Mouse (Mus musculus): ENCODE results near the gene Prr19.
A peak's percentile ranks its signal among the peaks of the same experiment; 100 is the strongest.

Gene Prr19

DNA sequence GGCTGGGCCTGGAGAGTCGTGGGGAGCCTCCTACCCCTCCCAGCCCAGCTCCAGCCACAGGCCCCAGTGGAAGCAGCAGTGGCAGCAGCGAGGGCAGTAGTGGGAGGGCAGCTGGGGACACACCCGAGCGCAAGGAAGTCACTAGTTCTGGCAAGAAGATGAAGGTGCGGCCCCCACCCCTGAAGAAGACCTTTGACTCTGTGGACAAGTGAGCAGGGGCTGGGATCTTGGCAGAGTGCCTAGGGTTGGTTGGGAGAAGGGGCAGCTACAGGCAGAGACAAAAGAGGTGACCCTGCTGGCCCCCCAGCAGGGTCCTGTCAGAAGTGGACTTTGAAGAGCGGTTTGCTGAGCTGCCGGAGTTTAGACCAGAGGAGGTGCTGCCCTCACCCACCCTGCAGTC, 9.1 kb upstream of the Prr19 start:
- no peak for DNase-seq (ENCODE audit: low spot score)

DNA sequence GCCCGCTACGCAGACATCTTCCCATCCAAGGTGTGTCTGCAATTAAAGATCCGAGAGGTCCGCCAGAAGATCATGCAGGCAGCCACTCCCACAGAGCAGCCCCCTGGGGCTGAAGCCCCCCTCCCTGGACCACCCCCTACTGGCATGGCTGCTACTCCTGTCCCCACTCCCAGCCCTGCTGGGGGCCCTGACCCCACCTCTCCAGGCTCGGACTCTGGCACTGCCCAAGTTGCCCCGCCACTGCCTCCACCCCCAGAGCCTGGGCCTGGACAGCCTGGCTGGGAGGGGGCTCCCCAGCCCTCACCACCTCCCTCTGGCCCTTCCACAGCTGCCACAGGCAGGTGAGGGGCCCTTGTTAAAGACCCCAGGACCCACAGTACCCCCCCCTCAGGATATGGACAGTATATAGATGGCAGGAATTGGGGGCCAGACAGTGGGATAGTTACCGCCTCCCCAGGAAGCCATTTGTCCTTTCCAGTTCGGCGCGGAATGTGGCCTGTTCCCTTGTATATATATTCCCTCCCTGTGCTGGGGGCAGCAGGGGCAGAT, 7.9 kb upstream of the Prr19 start:
- no peak for DNase-seq (ENCODE audit: low spot score)

GRCm38 (mm10) chr7:25294495-25294894, 6.7 kb upstream of the Prr19 start:
- no peak for DNase-seq (ENCODE audit: low spot score)

DNA sequence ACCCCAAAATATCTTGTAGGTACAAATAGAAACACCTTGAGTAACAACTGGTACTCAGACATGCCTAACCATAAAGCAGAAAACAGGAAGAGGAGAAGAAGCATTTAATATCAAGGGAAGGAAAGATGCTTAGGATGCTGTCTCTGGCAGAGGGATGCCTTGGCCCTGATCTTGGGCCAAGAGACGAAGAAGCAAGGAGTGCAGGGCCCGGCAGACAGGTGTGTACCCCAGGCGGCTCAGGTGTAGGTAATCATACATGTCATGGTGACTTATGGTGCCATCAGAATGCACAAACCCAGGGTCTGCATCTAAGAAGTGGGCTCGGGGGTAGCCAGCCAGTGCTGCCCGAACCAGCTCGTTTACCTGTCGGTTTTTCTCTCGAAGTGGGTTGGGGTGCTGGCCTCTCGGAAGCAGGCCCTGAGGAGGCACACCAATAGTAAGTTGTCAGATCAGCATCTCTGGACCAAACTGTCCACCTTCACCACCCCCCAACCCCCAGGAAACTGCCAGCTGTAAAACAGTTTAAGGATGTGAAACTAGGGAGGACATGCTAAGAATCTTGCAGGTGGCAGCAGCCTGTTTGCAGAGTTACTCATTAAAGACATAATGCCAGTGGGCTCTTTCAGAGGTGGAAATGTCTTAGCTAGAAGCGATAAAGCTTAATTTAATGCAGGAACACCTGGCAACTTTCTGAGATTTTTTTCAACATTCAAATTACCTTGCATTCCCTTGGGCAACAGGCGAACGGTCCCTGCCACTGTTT, 6.1 kb upstream of the Prr19 start:
- no peak for DNase-seq (ENCODE audit: low spot score)

- DNase-seq (ENCODE audit: low spot score), result peak; percentile 66
Measured at GRCm38 (mm10) chr7:25296945-25297453, 4.2 kb upstream of the Prr19 start.

DNA sequence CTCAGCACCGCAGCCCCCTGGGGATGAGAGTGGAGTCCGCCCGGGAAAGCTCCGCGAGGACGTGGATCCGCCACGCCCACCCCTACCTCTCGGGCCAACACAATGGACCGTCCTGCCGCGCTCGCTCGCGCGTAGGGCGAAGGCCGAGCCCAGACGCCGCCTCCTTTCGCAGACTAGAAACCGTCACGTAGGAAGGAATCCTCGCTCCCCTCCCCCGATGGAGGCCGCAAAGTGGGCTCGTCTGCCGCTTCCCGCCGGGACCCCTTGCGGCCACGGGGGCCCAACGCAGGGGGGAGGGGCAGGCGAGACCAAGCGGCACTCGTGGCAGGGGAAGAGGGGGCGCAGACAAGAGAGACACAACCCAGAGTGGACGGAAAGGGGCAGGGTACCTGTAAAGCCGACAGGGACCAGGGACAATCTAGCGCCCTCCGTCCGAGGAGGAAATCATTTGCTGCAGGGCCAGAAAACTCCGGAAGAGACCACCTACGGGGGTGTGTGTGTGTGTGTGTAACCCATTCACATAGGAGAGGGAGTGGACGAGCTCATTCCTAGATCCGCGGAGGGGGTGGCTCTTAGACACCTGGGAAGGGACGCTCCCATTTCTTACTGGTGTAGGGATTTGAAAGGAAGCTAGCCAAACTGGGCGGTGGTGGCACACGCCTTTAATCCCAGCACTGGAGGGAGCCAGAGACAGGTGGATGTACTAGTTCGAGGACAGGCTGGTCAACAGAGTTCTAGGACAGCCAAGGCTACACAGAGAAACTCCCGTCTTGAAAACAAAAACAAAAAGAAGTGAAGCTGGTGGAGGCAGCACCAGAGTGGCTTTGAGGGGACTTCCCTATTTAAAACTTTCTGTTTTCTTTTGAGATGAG, 3.5 kb upstream of the Prr19 start, which contains the start of gene Pafah1b3:
Gene Pafah1b3, minus strand, starts transcription at position 533 of the 872 bp plus-strand sequence.
- DNase-seq (ENCODE audit: low spot score), result peak; percentile 90

DNA sequence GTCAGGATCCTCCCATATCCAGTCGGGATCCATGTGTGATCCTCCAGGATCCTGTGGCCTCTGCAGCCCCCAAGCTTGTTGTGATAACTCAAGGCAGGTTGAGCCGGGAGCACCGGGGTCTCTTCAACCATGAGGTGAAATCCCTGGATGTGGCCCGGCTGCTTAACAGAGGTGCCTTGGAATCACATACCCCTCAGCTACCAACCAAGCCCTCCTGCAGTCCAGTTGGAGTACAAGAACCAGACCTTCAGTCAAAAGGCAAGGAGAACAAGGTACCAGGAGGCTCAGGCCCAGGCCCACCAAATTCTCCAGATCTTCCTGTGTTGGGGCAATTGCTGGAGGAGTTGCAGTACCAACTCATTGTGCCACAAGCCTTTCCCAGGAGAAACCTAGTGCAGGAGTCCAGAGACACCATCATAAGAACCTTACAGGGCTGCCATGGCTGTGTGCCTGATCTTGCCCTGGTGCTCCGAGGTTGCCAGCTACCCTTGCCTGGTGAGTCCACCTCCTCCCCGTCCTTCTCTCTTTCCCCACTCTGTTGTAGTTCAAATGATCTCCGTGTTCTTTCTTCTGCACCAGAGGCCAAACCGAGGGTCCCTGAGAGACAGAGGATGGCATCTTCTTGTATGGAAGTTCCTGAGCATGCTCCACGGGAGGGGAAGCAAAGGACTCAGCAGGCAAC, 1.9 kb downstream of the Prr19 start:
- DNase-seq (ENCODE audit: low spot score), result no peak

- no peak for DNase-seq (ENCODE audit: low spot score)
Measured at GRCm38 (mm10) chr7:25303685-25304006, 2.4 kb downstream of the Prr19 start.

- DNase-seq (ENCODE audit: low spot score), result no peak
Measured at GRCm38 (mm10) chr7:25305481-25305880, 4.3 kb downstream of the Prr19 start.

DNA sequence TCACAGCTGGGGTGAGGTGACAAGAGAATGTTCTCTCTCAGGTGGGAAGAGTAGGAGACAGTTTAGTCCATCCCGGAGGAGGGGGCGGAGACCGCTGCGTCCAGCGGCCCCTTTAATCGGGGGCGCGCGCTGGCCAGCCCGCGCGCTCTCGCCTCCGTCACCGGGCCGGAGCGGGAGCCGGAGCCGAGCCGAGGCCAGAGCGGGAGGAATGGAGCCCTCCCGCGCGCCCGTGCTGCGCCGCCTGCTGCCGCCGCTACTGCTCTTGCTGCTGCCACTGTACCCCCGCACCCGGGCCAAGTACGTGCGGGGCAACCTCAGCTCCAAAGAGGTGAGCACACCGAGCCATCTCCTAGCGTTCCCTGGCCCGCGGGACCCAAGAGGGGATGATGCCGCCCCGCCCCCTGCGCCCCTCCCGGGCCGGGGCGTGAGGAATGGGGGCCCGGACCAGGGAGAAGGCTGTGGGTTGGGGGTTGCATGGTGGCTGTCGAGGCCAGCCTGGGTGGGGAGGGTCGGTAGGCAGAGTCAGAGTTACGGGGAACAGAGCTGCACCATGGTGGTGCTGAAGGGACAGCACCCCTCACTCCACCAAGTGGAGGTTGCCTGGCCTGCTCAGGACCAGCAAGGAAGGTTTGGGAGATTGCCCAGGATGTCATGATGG, 4.9 kb downstream of the Prr19 start, which contains the start of gene Tmem145:
Gene Tmem145, plus strand, starts transcription at position 151 of the 658 bp plus-strand sequence.
- DNase-seq (ENCODE audit: low spot score), result no peak

DNA sequence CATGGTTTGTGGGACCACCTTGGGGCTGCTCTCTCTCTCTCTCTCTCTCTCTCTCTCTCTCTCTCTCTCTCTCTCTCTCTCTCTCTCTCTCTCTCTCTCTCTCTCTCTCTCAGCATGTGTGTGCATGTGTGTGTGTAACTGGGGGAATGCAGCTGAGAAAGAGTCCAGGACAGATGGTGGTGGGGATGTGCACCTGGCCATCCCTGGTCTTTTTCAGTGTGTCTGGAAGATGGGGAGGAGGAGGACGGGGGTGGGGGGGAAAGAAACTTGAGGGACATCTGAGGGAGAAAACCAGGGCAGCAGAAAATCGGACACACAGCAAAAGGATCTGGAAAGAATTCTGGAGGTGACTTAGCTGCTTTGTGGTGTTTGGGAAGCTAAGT, 5.4 kb downstream of the Prr19 start:
- no peak for DNase-seq (ENCODE audit: low spot score)

DNA sequence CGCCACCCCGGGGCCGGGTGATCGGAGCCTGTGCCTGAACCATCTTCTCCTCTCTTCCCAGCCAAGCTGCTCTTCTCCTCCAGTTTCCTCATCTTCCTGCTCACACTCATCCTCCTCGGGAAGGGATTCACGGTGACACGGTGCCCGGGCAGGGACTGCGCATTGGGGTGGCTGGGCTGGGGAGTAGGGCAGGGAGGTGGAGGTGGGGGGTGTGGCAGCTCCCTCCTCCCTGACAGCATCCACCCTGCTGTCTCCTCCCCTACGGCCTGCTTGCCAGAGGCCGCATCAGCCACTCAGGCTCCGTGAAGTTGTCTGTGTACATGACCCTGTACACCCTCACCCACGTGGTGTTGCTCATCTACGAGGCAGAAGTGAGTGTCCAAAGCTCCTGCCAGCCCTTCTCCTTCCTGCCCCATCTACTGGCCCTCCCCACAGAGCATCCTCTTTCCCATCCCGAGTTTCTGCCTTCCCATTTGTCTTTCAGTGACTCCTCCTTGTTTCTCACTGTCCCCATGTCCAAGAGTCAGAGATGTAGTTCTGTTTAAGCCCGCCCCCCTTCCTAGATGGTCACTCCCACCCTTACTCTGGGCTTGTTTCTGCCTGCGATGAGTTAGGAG, 7.6 kb downstream of the Prr19 start:
- DNase-seq (ENCODE audit: low spot score), result no peak

GRCm38 (mm10) chr7:25309425-25309824, 8.2 kb downstream of the Prr19 start:
- no peak for DNase-seq (ENCODE audit: low spot score)

- DNase-seq (ENCODE audit: low spot score), result no peak
Measured at GRCm38 (mm10) chr7:25311193-25311592, 10.0 kb downstream of the Prr19 start.

- DNase-seq (ENCODE audit: low spot score), result no peak
Measured at GRCm38 (mm10) chr7:25313325-25313724, 12.1 kb downstream of the Prr19 start.

GRCm38 (mm10) chr7:25314606-25315305, 13.5 kb downstream of the Prr19 start:
- DNase-seq (ENCODE audit: low spot score), result no peak

DNA sequence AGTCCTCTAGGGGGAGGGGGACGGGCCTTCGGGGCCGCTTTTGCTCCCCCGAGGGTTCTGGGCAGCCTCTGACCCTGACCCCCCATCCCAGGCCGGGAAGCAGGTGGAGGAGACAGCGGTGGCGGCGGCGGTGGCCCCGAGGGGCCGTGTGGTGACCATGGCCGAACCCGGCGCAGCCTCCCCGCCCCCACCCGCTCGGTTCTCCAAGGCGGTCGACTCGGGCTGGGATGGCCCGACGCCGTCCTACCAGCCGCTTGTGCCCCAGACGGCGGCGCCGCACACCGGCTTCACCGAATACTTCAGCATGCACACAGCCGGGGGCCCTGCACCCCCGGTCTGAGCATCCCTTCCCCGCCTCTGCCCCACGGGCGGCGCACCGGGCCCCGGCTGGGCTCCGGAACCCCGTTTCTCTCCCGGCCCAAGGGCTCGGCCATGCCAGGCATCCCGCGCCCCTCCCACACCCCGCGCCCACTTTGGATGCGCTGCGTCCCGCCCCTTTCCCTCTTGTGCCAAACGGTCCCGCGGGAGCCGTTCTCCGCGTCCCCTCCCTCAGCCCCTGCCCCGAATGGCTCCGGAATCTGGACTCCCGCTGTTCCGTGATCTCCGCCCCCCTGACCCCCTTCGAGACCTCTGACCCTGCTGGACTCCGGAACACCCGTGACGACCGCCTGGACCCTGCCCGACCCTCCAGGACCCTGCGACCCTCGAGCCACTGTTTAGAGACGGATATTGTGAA, 14.3 kb downstream of the Prr19 start:
- DNase-seq (ENCODE audit: low spot score), result peak; percentile 40

GRCm38 (mm10) chr7:25316532-25317445, 15.6 kb downstream of the Prr19 start, which contains the start of gene Megf8:
Gene Megf8 (plus strand): TSS chr7:25317164.
- peak; percentile 95 for DNase-seq (ENCODE audit: low spot score)

Data from testis, postnatal 14 days (tissue).